Mouse (Mus musculus) forebrain, embryonic 15.5 days (tissue): ENCODE results near the gene Ntn1. TPM values are rescaled to one million over a fixed set of nuclear protein-coding genes. Genes with fewer than 3 reads are reported as not detected.

Experiments used
- ATAC-seq: fragments of 200-750 bp; cut with Nextera tagmentation; replicated peaks from 2 replicates; pipeline ENCODE4 v1.8.0; 2017; ENCODE audit warnings: mild to moderate bottlenecking, moderate TSS enrichment, moderate library complexity
- H3K27ac ChIP-seq: fragments of 300-500 bp; sonication (generic); replicated peaks from 2 replicates; pipeline ENCODE4 v1.5.1; 2015; ENCODE audit warnings: mild to moderate bottlenecking, inconsistent platforms
- H3K27me3 ChIP-seq: fragments of 300-500 bp; sonication (generic); 2 replicates; pipeline ENCODE4 v1.6.1; 2015; ENCODE audit warnings: inconsistent platforms
- H3K36me3 ChIP-seq: fragments of 300-500 bp; sonication (generic); 2 replicates; pipeline ENCODE4 v1.6.1; 2015; ENCODE audit warnings: mild to moderate bottlenecking, inconsistent platforms
- H3K4me1 ChIP-seq: fragments of 300-500 bp; sonication (generic); 2 replicates; pipeline ENCODE4 v1.6.1; 2015; ENCODE audit warnings: inconsistent platforms
- H3K4me2 ChIP-seq: fragments of 300-500 bp; sonication (generic); replicated peaks from 2 replicates; pipeline ENCODE4 v1.6.1; 2015; ENCODE audit warnings: mild to moderate bottlenecking, inconsistent platforms
- H3K4me3 ChIP-seq: fragments of 300-500 bp; sonication (generic); 2 replicates; pipeline ENCODE4 v1.5.1; 2015; ENCODE audit warnings: mild to moderate bottlenecking, inconsistent platforms
- H3K9ac ChIP-seq: fragments of 300-500 bp; sonication (generic); replicated peaks from 2 replicates; pipeline ENCODE4 v1.6.1; 2015; ENCODE audit warnings: mild to moderate bottlenecking, inconsistent platforms
- H3K9me3 ChIP-seq: fragments of 300-500 bp; sonication (generic); 2 replicates; pipeline ENCODE4 v1.6.1; 2016; ENCODE audit warnings: inconsistent platforms
- WGBS: fragments of 180-500 bp; shearing (Covaris S2); methylation state at CpG from one replicate; pipeline ENCODE4 v1.1.7; 2015; ENCODE audit warnings: mixed read lengths; 5-methylcytosine and 5-hydroxymethylcytosine counted together
- polyA plus RNA-seq: library from polyadenylated mRNA; unstranded; fragments of >200 nt; fragmentation: Nextera tagmentation; extraction: Ambion mirVana; gene quantifications from 2 replicates; pipeline ENCODE4 v1.2.1, GENCODE M21; 2015

Gene Ntn1
- 6.7 and 8.1 TPM in 2 replicates for polyA plus RNA-seq

GRCm38 (mm10) chr11:68400727-68401219 is at the start of gene Ntn1:
Ntn1 (minus strand) TSS chr11:68400823.
- H3K9ac ChIP-seq, result peak within 1 kb of the TSS; percentile 50
- peaks cover 34% of the 10 kb centered on the region; the same call in 1 of the 2 replicates for H3K27me3 ChIP-seq
- H3K4me2 ChIP-seq, result peak within 1 kb of the TSS; percentile 92
- WGBS, result 16% methylated on average over 11 of the region's 11 CpGs
- ATAC-seq, result no peak
- H3K36me3 ChIP-seq, result no peaks in the 10 kb centered on the region
- peak within 1 kb of the TSS; percentile 46 for H3K4me3 ChIP-seq
- H3K4me1 ChIP-seq, result peaks cover 24% of the 10 kb centered on the region
- H3K9me3 ChIP-seq, result no peaks in the 10 kb centered on the region
- H3K27ac ChIP-seq, result peak within 1 kb of the TSS; percentile 41; the same call in 1 of the 2 replicates

GRCm38 (mm10) chr11:68448356-68448755 is 47.7 kb upstream of the Ntn1 start:
- 84% methylated on average over 7 of the region's 7 CpGs for WGBS
- Histone ChIP-seq H3K27ac (no peak overlapping the region), H3K36me3 (no peaks in the 10 kb centered on the region), H3K9ac (no peak overlapping the region), H3K27me3 (0 out of 2 replicates have a peak, but pooled peaks cover 3% of the 10 kb centered on the region), H3K4me1 (no peaks in the 10 kb centered on the region), H3K4me3 (no peak overlapping the region), H3K9me3 (no peaks in the 10 kb centered on the region), H3K4me2 (no peak overlapping the region)
- no peak for ATAC-seq

- H3K4me3 ChIP-seq, result no peak overlapping the region
- H3K4me2 ChIP-seq, result no peak overlapping the region
- H3K27ac ChIP-seq, result no peak overlapping the region
- H3K36me3 ChIP-seq, result no peaks in the 10 kb centered on the region
- H3K9me3 ChIP-seq, result no peaks in the 10 kb centered on the region
- 0 out of 2 replicates have a peak, but pooled peaks cover 3% of the 10 kb centered on the region for H3K27me3 ChIP-seq
- no peak overlapping the region for H3K9ac ChIP-seq
- ATAC-seq, result no peak
- H3K4me1 ChIP-seq, result no peaks in the 10 kb centered on the region
- WGBS, result 98% methylated on average over 2 of the region's 2 CpGs
Observed at GRCm38 (mm10) chr11:68447242-68447641, 46.6 kb upstream of the Ntn1 start.

- H3K4me3 ChIP-seq, result no peak overlapping the region
- no peak for ATAC-seq
- H3K36me3 ChIP-seq, result no peaks in the 10 kb centered on the region
Observed at GRCm38 (mm10) chr11:68446547-68446946, 45.9 kb upstream of the Ntn1 start.

GRCm38 (mm10) chr11:68445901-68446300 is 45.3 kb upstream of the Ntn1 start:
- 93% methylated on average over 4 of the region's 4 CpGs for WGBS
- no peak overlapping the region for H3K4me2 ChIP-seq
- ATAC-seq, result no peak

More at GRCm38 (mm10) chr11:68446547-68446946, 45.9 kb upstream of the Ntn1 start:
- H3K27me3 ChIP-seq, result 0 out of 2 replicates have a peak, but pooled peaks cover 3% of the 10 kb centered on the region
- no peak overlapping the region for H3K27ac ChIP-seq
- no peak overlapping the region for H3K4me2 ChIP-seq
- 89% methylated on average over 4 of the region's 4 CpGs for WGBS
- H3K9ac ChIP-seq, result no peak overlapping the region
- H3K9me3 ChIP-seq, result no peaks in the 10 kb centered on the region
- no peaks in the 10 kb centered on the region for H3K4me1 ChIP-seq

GRCm38 (mm10) chr11:68442983-68443638 is 42.5 kb upstream of the Ntn1 start:
- no peaks in the 10 kb centered on the region for H3K36me3 ChIP-seq
- no peak overlapping the region for H3K9ac ChIP-seq
- WGBS, result 85% methylated on average over 12 of the region's 12 CpGs
- 0 out of 2 replicates have a peak, but pooled peaks cover 3% of the 10 kb centered on the region for H3K27me3 ChIP-seq
- no peaks in the 10 kb centered on the region for H3K9me3 ChIP-seq
- H3K4me2 ChIP-seq, result no peak overlapping the region
- no peak overlapping the region for H3K4me3 ChIP-seq
- ATAC-seq, result no peak
- H3K27ac ChIP-seq, result no peak overlapping the region
- H3K4me1 ChIP-seq, result no peaks in the 10 kb centered on the region

More at GRCm38 (mm10) chr11:68445901-68446300, 45.3 kb upstream of the Ntn1 start:
- H3K27ac ChIP-seq, result no peak overlapping the region
- no peaks in the 10 kb centered on the region for H3K9me3 ChIP-seq
- no peak overlapping the region for H3K9ac ChIP-seq
- no peaks in the 10 kb centered on the region for H3K4me1 ChIP-seq
- H3K4me3 ChIP-seq, result no peak overlapping the region
- 0 out of 2 replicates have a peak, but pooled peaks cover 3% of the 10 kb centered on the region for H3K27me3 ChIP-seq
- H3K36me3 ChIP-seq, result no peaks in the 10 kb centered on the region

- 89% methylated on average over 8 of the region's 8 CpGs for WGBS
- no peak overlapping the region for H3K4me3 ChIP-seq
- H3K4me1 ChIP-seq, result no peaks in the 10 kb centered on the region
- no peak overlapping the region for H3K4me2 ChIP-seq
- H3K9me3 ChIP-seq, result no peaks in the 10 kb centered on the region
- H3K27me3 ChIP-seq, result 0 out of 2 replicates have a peak, but pooled peaks cover 3% of the 10 kb centered on the region
- H3K36me3 ChIP-seq, result no peaks in the 10 kb centered on the region
- H3K9ac ChIP-seq, result no peak overlapping the region
- H3K27ac ChIP-seq, result no peak overlapping the region
- no peak for ATAC-seq
Observed at GRCm38 (mm10) chr11:68442346-68442745, 41.7 kb upstream of the Ntn1 start.

GRCm38 (mm10) chr11:68440965-68441364 is 40.3 kb upstream of the Ntn1 start:
- H3K4me1 ChIP-seq, result no peaks in the 10 kb centered on the region
- WGBS, result 73% methylated on average over 5 of the region's 5 CpGs
- H3K4me3 ChIP-seq, result no peak overlapping the region
- 0 out of 2 replicates have a peak, but pooled peaks cover 3% of the 10 kb centered on the region for H3K27me3 ChIP-seq
- H3K4me2 ChIP-seq, result no peak overlapping the region
- no peaks in the 10 kb centered on the region for H3K36me3 ChIP-seq
- no peak overlapping the region for H3K27ac ChIP-seq
- H3K9ac ChIP-seq, result no peak overlapping the region
- H3K9me3 ChIP-seq, result no peaks in the 10 kb centered on the region
- no peak for ATAC-seq

GRCm38 (mm10) chr11:68440100-68440499 is 39.5 kb upstream of the Ntn1 start:
- no peaks in the 10 kb centered on the region for H3K4me1 ChIP-seq
- H3K9ac ChIP-seq, result no peak overlapping the region
- H3K4me3 ChIP-seq, result no peak overlapping the region
- H3K27ac ChIP-seq, result no peak overlapping the region
- no peak overlapping the region for H3K4me2 ChIP-seq
- no peaks in the 10 kb centered on the region for H3K36me3 ChIP-seq
- H3K9me3 ChIP-seq, result no peaks in the 10 kb centered on the region
- WGBS, result 85% methylated on average over 9 of the region's 9 CpGs
- no peak for ATAC-seq
- 0 out of 2 replicates have a peak, but pooled peaks cover 3% of the 10 kb centered on the region for H3K27me3 ChIP-seq

- Histone ChIP-seq H3K27me3 (0 out of 2 replicates have a peak, but pooled peaks cover 4% of the 10 kb centered on the region), H3K36me3 (no peaks in the 10 kb centered on the region), H3K27ac (no peak overlapping the region), H3K9me3 (no peaks in the 10 kb centered on the region), H3K4me3 (no peak overlapping the region), H3K4me2 (no peak overlapping the region), H3K9ac (no peak overlapping the region), H3K4me1 (peaks cover 8% of the 10 kb centered on the region; the same call in 1 of the 2 replicates)
- 84% methylated on average over 5 of the region's 5 CpGs for WGBS
- no peak for ATAC-seq
Observed at GRCm38 (mm10) chr11:68436376-68436775, 35.8 kb upstream of the Ntn1 start.

GRCm38 (mm10) chr11:68435601-68436000 is 35.0 kb upstream of the Ntn1 start:
- 99% methylated on average over 4 of the region's 4 CpGs for WGBS
- Histone ChIP-seq H3K4me3 (no peak overlapping the region), H3K9ac (no peak overlapping the region), H3K27me3 (0 out of 2 replicates have a peak, but pooled peaks cover 4% of the 10 kb centered on the region), H3K27ac (no peak overlapping the region), H3K36me3 (no peaks in the 10 kb centered on the region), H3K4me1 (peaks cover 8% of the 10 kb centered on the region; the same call in 1 of the 2 replicates), H3K9me3 (no peaks in the 10 kb centered on the region), H3K4me2 (no peak overlapping the region)
- ATAC-seq, result no peak

- ATAC-seq, result no peak
Observed at GRCm38 (mm10) chr11:68434697-68435096, 34.1 kb upstream of the Ntn1 start.

More at GRCm38 (mm10) chr11:68434697-68435096, 34.1 kb upstream of the Ntn1 start:
- 81% methylated on average over 2 of the region's 2 CpGs for WGBS
- Histone ChIP-seq H3K9ac (no peak overlapping the region), H3K4me2 (no peak overlapping the region), H3K4me3 (no peak overlapping the region), H3K27me3 (0 out of 2 replicates have a peak, but pooled peaks cover 4% of the 10 kb centered on the region), H3K36me3 (no peaks in the 10 kb centered on the region), H3K4me1 (peaks cover 8% of the 10 kb centered on the region; the same call in 1 of the 2 replicates), H3K9me3 (no peaks in the 10 kb centered on the region), H3K27ac (no peak overlapping the region)
